Mouse (Mus musculus) kidney, embryonic 14.5 days (tissue): ENCODE data around the gene Arhgef5. TPM values are rescaled to one million over a fixed set of nuclear protein-coding genes. Genes with fewer than 3 reads are reported as not detected.
"Not testable (repeated sequence)": the region's sequence is repeated elsewhere in the genome, so short reads cannot be mapped to it uniquely, and the experiment has no call there.

Source experiments
- ATAC-seq: fragments of 200-750 bp; cut with Nextera tagmentation; 2 replicates; pipeline ENCODE4 v1.8.0; 2017; ENCODE audit warnings: moderate number of reproducible peaks, mild to moderate bottlenecking, moderate TSS enrichment, moderate library complexity; ENCODE audit not compliant: low FRiP score, low TSS enrichment
- H3K27ac ChIP-seq: fragments of 300-500 bp; sonication (generic); 2 replicates; pipeline ENCODE4 v1.5.1; 2014; ENCODE audit warnings: low read depth, mild to moderate bottlenecking, low read length, moderate library complexity, mixed read lengths
- H3K27me3 ChIP-seq: fragments of 300-500 bp; sonication (generic); 2 replicates; pipeline ENCODE4 v1.6.1; 2014; ENCODE audit warnings: mild to moderate bottlenecking, low read length; ENCODE audit not compliant: control insufficient read depth, insufficient read depth
- H3K36me3 ChIP-seq: fragments of 300-500 bp; sonication (generic); 2 replicates; pipeline ENCODE4 v1.6.1; 2014; ENCODE audit warnings: low read length, mixed read lengths; ENCODE audit not compliant: control insufficient read depth, insufficient read depth
- H3K4me1 ChIP-seq: fragments of 300-500 bp; sonication (generic); 2 replicates; pipeline ENCODE4 v1.6.1; 2014; ENCODE audit warnings: low read length, mixed read lengths; ENCODE audit not compliant: control insufficient read depth, insufficient read depth
- H3K4me2 ChIP-seq: fragments of 300-500 bp; sonication (generic); replicated peaks from 2 replicates; pipeline ENCODE4 v1.6.1; 2014; ENCODE audit warnings: low read depth, mild to moderate bottlenecking, low read length
- H3K4me3 ChIP-seq: fragments of 300-500 bp; sonication (generic); 2 replicates; pipeline ENCODE4 v1.5.1; 2014; ENCODE audit warnings: mild to moderate bottlenecking, low read length
- H3K9ac ChIP-seq: fragments of 300-500 bp; sonication (generic); 2 replicates; pipeline ENCODE4 v1.6.1; 2014; ENCODE audit warnings: low read depth, mild to moderate bottlenecking, low read length, moderate library complexity
- H3K9me3 ChIP-seq: fragments of 300-500 bp; sonication (generic); 2 replicates; pipeline ENCODE4 v1.6.1; 2016; ENCODE audit warnings: low read length; ENCODE audit not compliant: control insufficient read depth
- WGBS: fragments of 180-500 bp; shearing (Covaris S2); extraction: QIAGEN DNeasy Blood & Tissue Kit; methylation state at CpG from one replicate; pipeline ENCODE4 v1.1.7; 2014; 5-methylcytosine and 5-hydroxymethylcytosine counted together
- polyA plus RNA-seq: library from polyadenylated mRNA; unstranded; fragments of >200 nt; fragmentation: Nextera tagmentation; extraction: Ambion mirVana; gene quantifications from 2 replicates; pipeline ENCODE4 v1.2.1, GENCODE M21; 2014

The Arhgef5 gene
- 12.5 and 13.7 TPM in 2 replicates for polyA plus RNA-seq

DNA sequence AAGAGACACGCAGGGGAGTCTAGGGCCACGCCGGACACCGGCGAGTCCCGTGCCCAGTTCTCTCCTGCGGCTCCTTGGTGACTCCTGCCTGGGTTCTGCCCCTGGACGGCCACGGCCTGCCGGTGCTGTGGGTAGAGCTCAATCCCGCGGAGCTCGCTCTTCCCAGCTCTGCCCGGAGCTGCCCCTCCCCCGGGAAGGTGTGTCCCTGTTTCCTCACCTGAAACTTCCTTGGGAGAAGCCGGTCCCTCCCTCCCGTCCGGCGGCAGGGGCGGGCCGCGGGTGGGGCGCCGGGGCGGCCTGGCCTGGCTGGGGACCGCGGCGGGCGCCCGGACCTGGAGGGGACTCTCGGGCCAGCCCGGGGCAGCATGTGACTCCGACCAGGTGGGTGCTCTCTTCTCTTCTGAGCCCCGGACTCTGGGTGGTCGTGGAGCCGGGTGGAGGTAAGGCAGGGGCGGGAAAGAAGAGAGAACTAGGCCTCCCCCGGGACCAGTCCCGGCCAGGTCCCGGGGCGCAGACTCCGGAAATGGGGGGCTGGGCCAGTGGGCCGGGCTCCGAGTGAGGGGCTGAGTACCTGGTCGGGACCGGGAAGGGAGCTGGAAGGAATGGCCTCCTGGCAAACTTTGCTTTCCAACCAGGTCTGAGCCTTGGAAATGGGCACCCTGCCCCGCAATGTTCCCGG is at the start of gene Arhgef5:
Gene Arhgef5, plus strand, starts transcription at position 220 of the 679 bp plus-strand sequence.
- no peaks in the 10 kb centered on the region for H3K27me3 ChIP-seq
- H3K36me3 ChIP-seq, result no peaks in the 10 kb centered on the region
- peak within 1 kb of the TSS; percentile 72 for H3K4me3 ChIP-seq
- H3K9me3 ChIP-seq, result no peaks in the 10 kb centered on the region
- ATAC-seq, result peak; percentile 86
- WGBS, result under 1% methylated on average over 33 of the region's 48 CpGs
- peak within 1 kb of the TSS; percentile 81 for H3K9ac ChIP-seq
- H3K27ac ChIP-seq, result peak within 1 kb of the TSS; percentile 74
- peak within 1 kb of the TSS; percentile 76 for H3K4me2 ChIP-seq
- H3K4me1 ChIP-seq, result no peaks in the 10 kb centered on the region; the same call in 1 of the 2 replicates

DNA sequence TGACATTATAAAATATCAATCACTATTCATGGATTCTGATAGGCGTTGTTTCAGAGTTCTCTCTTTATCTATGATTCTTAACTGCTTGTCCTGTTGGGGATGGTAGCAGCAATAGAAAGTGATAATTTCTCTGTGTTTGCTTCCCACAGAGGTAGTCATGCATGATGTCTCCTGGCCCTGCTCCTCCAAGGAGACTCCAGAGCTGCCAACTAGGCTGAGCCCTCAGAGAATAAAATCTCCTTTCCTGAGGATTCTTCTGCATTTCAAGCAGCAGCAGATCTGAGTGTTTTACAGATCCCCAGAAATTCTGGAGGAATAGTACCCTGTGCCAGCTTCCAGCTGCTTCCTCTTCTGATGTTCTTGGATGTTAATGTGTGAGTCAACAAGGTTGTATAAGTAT is 34.1 kb upstream of the Arhgef5 start, which contains the start of gene Olfr47:
Gene Olfr47, plus strand, starts transcription at position 275 of the 400 bp plus-strand sequence.
- not testable (repeated sequence) for H3K27me3 ChIP-seq, H3K4me2 ChIP-seq, H3K4me1 ChIP-seq, H3K4me3 ChIP-seq, H3K36me3 ChIP-seq, H3K9me3 ChIP-seq, H3K9ac ChIP-seq, ATAC-seq, H3K27ac ChIP-seq
- WGBS, result 95% methylated on average over 1 of the region's 1 CpGs

DNA sequence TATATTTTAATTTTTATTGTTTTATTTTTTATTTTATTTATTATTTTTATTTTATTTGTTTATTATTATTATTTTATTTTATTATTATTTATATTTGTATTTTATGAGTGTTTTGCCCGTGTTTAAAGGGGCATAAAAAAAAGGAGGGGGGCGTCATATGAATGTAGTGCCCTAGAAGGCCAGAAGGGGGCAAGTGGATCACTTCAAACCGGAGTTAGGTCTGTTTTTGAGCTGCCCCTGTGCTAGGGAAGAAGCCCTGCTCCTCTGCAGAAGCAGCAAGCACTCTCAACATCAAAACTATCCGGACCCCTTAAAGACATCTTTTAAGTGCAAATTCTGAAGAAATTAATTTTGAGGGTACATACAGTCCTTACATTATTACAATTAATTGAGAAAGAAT is 23.3 kb upstream of the Arhgef5 start:
- Histone ChIP-seq H3K4me3 (no peak overlapping the region), H3K27ac (no peak overlapping the region), H3K4me1 (no peaks in the 10 kb centered on the region), H3K36me3 (no peaks in the 10 kb centered on the region), H3K9ac (no peak overlapping the region), H3K9me3 (no peaks in the 10 kb centered on the region), H3K4me2 (no peak overlapping the region), H3K27me3 (no peaks in the 10 kb centered on the region)
- 19% methylated on average over 4 of the region's 4 CpGs for WGBS
- no peak for ATAC-seq

DNA sequence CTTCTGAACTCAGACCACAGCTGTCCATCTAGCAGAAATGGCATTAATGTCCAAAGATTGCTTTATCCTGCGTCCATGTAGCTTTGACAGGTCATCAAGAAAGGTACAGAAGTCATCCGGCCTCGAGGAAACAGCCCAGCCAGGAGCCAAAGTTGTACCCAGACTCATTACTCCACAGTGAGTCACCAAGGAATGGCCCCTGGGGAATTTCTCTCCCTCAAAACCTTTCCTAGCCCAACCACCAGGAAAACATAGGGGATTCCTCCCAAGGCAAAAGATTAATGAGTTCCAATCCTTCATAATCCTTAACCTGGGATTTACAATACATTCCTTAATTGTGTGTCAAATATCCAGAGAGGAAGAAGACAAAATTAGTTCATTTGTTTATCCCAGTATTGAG is 18.0 kb upstream of the Arhgef5 start:
- Histone ChIP-seq H3K4me1 (no peaks in the 10 kb centered on the region), H3K27ac (no peak overlapping the region), H3K4me2 (no peak overlapping the region), H3K36me3 (no peaks in the 10 kb centered on the region), H3K27me3 (no peaks in the 10 kb centered on the region), H3K4me3 (no peak overlapping the region), H3K9ac (no peak overlapping the region), H3K9me3 (no peaks in the 10 kb centered on the region)
- ATAC-seq, result no peak
- WGBS, result 62% methylated on average over 3 of the region's 3 CpGs

DNA sequence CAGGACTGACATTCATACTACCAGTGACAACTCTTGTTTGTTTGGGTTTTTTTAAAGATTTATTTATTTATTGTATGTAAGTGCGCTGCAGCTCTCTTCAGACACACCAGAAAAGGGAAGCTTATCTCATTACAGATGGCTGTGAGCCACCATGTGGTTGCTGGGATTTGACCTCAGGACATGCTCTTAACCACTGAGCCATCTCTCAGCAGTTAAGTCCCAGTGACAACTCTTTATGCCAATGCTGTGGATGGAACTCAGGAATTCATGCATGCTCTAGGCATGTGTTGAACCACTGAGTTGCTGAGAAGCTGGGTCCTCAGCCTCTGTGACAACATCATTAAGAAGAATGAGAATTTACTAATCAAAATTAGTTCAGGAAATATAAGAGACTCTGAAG is 12.4 kb upstream of the Arhgef5 start:
- WGBS, result 87% methylated on average over 1 of the region's 1 CpGs
- no peak overlapping the region for H3K4me3 ChIP-seq
- no peaks in the 10 kb centered on the region for H3K9me3 ChIP-seq
- no peaks in the 10 kb centered on the region for H3K36me3 ChIP-seq
- H3K27ac ChIP-seq, result no peak overlapping the region
- no peak overlapping the region for H3K9ac ChIP-seq
- H3K27me3 ChIP-seq, result no peaks in the 10 kb centered on the region
- no peak overlapping the region for H3K4me2 ChIP-seq
- no peak for ATAC-seq
- H3K4me1 ChIP-seq, result no peaks in the 10 kb centered on the region

DNA sequence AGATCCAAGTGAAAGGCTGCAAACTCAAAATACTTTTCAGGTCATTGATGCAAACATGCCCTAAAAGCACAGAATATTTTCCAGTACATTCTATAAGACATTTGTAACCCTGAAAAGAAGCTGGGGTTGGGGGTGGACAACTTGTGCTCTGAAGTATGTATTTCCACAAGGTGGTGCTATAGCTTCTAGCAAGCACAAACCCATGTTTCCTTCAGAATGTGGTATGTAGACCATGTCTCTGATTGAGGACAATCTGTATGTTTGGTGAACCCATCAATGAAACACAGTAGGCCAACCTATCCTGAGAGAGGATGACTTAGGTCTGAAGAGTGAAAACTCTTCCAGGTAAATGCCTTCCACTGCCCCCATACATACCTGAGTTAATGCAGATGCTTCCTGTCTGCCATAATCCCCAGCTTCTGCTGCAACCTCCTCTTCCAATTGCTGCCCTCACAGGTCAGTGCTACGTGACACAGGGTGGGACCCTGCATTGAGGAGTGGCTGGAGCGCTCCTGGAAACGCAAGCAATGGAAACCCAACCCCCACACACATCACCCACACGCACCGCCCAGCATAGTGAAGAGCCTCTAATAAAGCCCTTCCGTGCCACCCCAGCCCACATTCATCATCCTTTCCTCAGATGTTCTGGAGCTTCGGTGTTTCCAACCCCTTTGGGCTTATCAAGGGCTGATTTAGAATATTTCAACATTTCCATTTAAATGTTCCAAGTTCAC is 11.0 kb upstream of the Arhgef5 start:
- Histone ChIP-seq H3K4me3 (no peak overlapping the region), H3K4me2 (no peak overlapping the region), H3K27me3 (no peaks in the 10 kb centered on the region), H3K4me1 (no peaks in the 10 kb centered on the region), H3K36me3 (no peaks in the 10 kb centered on the region), H3K9ac (no peak overlapping the region), H3K27ac (no peak overlapping the region), H3K9me3 (no peaks in the 10 kb centered on the region)
- 60% methylated on average over 7 of the region's 7 CpGs for WGBS
- ATAC-seq, result peak; percentile 78

DNA sequence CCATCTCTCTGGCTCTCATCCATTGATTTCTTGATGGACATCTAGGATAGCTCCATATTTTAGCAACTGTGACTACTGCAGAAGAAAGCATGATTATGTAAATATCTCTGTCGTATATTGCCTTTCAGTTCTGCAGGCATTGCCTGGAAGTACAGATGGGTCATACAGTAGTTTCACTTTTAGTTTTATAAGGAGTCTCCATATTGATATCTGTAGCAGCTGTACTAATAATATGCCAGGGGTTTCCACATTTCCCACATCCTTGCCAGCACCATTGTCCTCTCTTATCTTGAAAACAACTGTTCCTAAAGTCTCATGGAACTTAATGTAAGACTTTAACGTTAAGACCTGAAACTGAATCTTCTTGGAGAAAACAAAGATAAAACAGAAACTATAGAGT is 4.6 kb upstream of the Arhgef5 start:
- no peak overlapping the region for H3K4me2 ChIP-seq
- no peak for ATAC-seq
- H3K27ac ChIP-seq, result no peak overlapping the region
- WGBS, result 67% methylated on average over 2 of the region's 2 CpGs
- no peaks in the 10 kb centered on the region for H3K27me3 ChIP-seq
- no peaks in the 10 kb centered on the region for H3K36me3 ChIP-seq
- H3K4me3 ChIP-seq, result no peak overlapping the region
- no peaks in the 10 kb centered on the region for H3K9me3 ChIP-seq
- H3K4me1 ChIP-seq, result no peaks in the 10 kb centered on the region
- H3K9ac ChIP-seq, result no peak overlapping the region

DNA sequence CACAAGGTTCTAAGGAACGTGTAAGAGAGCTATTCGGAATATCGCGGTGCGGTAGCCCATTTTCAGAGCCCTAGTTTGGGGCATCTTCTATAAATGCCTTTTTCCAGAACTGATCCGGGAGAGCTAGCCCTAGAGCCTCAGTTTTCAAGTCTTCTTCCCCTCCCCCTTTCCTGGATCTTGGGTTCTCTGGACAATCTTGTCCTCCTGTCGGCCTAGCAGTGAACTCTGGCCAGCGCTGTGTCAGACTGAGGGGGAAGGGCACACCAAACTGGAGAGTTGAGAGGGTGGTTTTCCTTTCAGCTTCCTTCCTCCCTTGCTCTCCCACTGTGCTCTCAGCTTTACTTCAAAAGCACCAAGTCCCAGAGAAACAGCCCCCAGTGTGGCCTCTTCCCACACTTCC is 974 bp downstream of the Arhgef5 start:
- Histone ChIP-seq H3K4me2 (peak overlapping the region; percentile 76), H3K27ac (peak overlapping the region; percentile 74), H3K9me3 (no peaks in the 10 kb centered on the region), H3K4me3 (peak overlapping the region; percentile 72), H3K27me3 (no peaks in the 10 kb centered on the region), H3K9ac (peak overlapping the region; percentile 81), H3K4me1 (no peaks in the 10 kb centered on the region; the same call in 1 of the 2 replicates), H3K36me3 (no peaks in the 10 kb centered on the region)
- 4% methylated on average over 8 of the region's 8 CpGs for WGBS
- ATAC-seq, result peak; percentile 71; the same call in 1 of the 2 replicates

DNA sequence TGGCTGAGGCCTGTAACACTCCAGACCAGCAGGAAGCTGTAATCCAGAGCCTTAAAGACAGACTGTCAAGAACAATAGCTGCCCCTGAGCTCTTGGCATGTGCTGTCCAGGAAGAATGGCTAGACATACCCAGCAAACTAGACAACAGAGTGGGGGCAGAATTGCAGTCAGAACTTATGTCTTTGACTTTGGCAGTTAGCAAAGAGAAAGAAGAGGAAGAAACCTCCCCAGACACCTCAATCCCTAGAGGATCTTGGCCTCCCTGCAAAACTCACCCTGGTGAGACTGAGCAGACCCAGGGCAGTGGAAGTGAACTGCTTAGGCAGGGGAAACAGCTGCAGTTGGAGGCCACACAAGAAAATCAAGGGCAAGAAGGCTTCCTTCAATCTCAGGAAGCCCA is 7.2 kb downstream of the Arhgef5 start:
- no peaks in the 10 kb centered on the region for H3K4me1 ChIP-seq
- no peak for ATAC-seq
- no peaks in the 10 kb centered on the region for H3K9me3 ChIP-seq
- H3K27ac ChIP-seq, result no peak overlapping the region
- H3K36me3 ChIP-seq, result peaks cover 14% of the 10 kb centered on the region; the same call in 1 of the 2 replicates
- no peak overlapping the region for H3K4me2 ChIP-seq
- no peak overlapping the region for H3K9ac ChIP-seq
- no peaks in the 10 kb centered on the region for H3K27me3 ChIP-seq
- no peak overlapping the region for H3K4me3 ChIP-seq
